Mouse (Mus musculus): Measurements from ENCODE around the gene Nr1h5.

Gene Nr1h5

GRCm38 (mm10) chr3:102964033-102964432 lies at the start of gene Nr1h5:
Nr1h5 (minus strand) TSS chr3:102964133.
- DNase-seq (ENCODE audit: low read depth, low spot score), result no peak

- no peak for DNase-seq (ENCODE audit: low read depth, low spot score)
Observed at GRCm38 (mm10) chr3:103001595-103001994, 37.7 kb upstream of the Nr1h5 start.

- DNase-seq (ENCODE audit: low read depth, low spot score), result no peak
Observed at GRCm38 (mm10) chr3:102997591-102997990, 33.7 kb upstream of the Nr1h5 start.

- no peak for DNase-seq (ENCODE audit: low read depth, low spot score)
Observed at GRCm38 (mm10) chr3:102997036-102997435, 33.1 kb upstream of the Nr1h5 start.

- DNase-seq (ENCODE audit: low read depth, low spot score), result peak; percentile 75
Observed at GRCm38 (mm10) chr3:102995605-102996321, 31.8 kb upstream of the Nr1h5 start, which contains the start of gene Sike1. Sike1 (plus strand) TSS chr3:102995708.

GRCm38 (mm10) chr3:102995233-102995604 lies 31.3 kb upstream of the Nr1h5 start:
- no peak for DNase-seq (ENCODE audit: low read depth, low spot score)

- no peak for DNase-seq (ENCODE audit: low read depth, low spot score)
Observed at GRCm38 (mm10) chr3:102992936-102993335, 29.0 kb upstream of the Nr1h5 start.

GRCm38 (mm10) chr3:102991041-102991440 lies 27.1 kb upstream of the Nr1h5 start:
- no peak for DNase-seq (ENCODE audit: low read depth, low spot score)

GRCm38 (mm10) chr3:102980349-102980736 lies 16.4 kb upstream of the Nr1h5 start:
- no peak for DNase-seq (ENCODE audit: low read depth, low spot score)

- DNase-seq (ENCODE audit: low read depth, low spot score), result no peak
Observed at GRCm38 (mm10) chr3:102979550-102980348, 15.8 kb upstream of the Nr1h5 start.

- no peak for DNase-seq (ENCODE audit: low read depth, low spot score)
Observed at GRCm38 (mm10) chr3:102976906-102977305, 13.0 kb upstream of the Nr1h5 start.

- DNase-seq (ENCODE audit: low read depth, low spot score), result no peak
Observed at GRCm38 (mm10) chr3:102970508-102970907, 6.6 kb upstream of the Nr1h5 start.

GRCm38 (mm10) chr3:102970067-102970466 lies 6.1 kb upstream of the Nr1h5 start:
- no peak for DNase-seq (ENCODE audit: low read depth, low spot score)

- no peak for DNase-seq (ENCODE audit: low read depth, low spot score)
Observed at GRCm38 (mm10) chr3:102955596-102955995, 8.3 kb downstream of the Nr1h5 start.

GRCm38 (mm10) chr3:102955143-102955542 lies 8.8 kb downstream of the Nr1h5 start:
- DNase-seq (ENCODE audit: low read depth, low spot score), result no peak

- no peak for DNase-seq (ENCODE audit: low read depth, low spot score)
Observed at GRCm38 (mm10) chr3:102954476-102954875, 9.5 kb downstream of the Nr1h5 start.

- no peak for DNase-seq (ENCODE audit: low read depth, low spot score)
Observed at GRCm38 (mm10) chr3:102946861-102947260, 17.1 kb downstream of the Nr1h5 start.

- DNase-seq (ENCODE audit: low read depth, low spot score), result no peak
Observed at GRCm38 (mm10) chr3:102946312-102946711, 17.6 kb downstream of the Nr1h5 start.

GRCm38 (mm10) chr3:102938100-102938499 lies 25.8 kb downstream of the Nr1h5 start:
- no peak for DNase-seq (ENCODE audit: low read depth, low spot score)

GRCm38 (mm10) chr3:102935451-102936354 lies 28.2 kb downstream of the Nr1h5 start, which contains the start of gene Sycp1:
Sycp1 (minus strand) TSS chr3:102936100.
- no peak for DNase-seq (ENCODE audit: low read depth, low spot score)

GRCm38 (mm10) chr3:102899136-102899535 lies 64.8 kb downstream of the Nr1h5 start:
- DNase-seq (ENCODE audit: low read depth, low spot score), result no peak

All from retina, postnatal 7 days (tissue).